Mouse (Mus musculus): ENCODE data around the gene Neb. TPM values are rescaled to one million over a fixed set of nuclear protein-coding genes. Genes with fewer than 3 reads are reported as not detected.
"Not testable (repeated sequence)": the region's sequence is repeated elsewhere in the genome, so short reads cannot be mapped to it uniquely, and the experiment has no call there.

Neb gene
- polyA plus RNA-seq, 1 experiment from 2014 or later = 1.1 TPM

DNA sequence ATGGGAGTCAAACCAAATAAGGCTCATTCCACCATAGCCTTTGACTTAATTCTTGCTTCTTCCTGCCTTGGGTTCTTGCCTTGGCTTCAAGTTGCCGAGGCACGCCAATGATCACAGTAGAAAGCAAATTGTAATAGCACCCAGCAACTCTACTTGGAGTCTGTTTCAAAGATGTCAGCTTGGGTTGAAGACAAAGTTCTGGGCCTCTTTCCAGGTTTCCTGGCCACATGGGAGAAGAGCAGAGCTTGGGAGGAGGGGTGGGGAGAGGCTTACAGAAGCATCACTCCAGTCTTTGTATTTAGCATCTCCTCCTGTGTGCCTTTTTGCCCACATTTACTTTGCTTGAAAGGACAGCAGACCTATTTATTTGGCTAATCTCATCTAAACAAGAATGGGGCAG is 244.9 kb downstream of the Neb start:
- Histone ChIP-seq H3K9me3 (no peaks in the 10 kb centered on the region), H3K36me3 (replicated peaks) (peaks cover 20% of the 10 kb centered on the region), H3K27me3 (no peaks in the 10 kb centered on the region), H3K4me1 (no peaks in the 10 kb centered on the region), H3K9ac (no peak overlapping the region), H3K4me2 (no peak overlapping the region), H3K4me3 (replicated peaks) (no peak overlapping the region), H3K27ac (no peak overlapping the region)
- no peak for ATAC-seq (ENCODE audit: low FRiP score)
- WGBS = 97% methylated on average over 2 of the region's 2 CpGs

DNA sequence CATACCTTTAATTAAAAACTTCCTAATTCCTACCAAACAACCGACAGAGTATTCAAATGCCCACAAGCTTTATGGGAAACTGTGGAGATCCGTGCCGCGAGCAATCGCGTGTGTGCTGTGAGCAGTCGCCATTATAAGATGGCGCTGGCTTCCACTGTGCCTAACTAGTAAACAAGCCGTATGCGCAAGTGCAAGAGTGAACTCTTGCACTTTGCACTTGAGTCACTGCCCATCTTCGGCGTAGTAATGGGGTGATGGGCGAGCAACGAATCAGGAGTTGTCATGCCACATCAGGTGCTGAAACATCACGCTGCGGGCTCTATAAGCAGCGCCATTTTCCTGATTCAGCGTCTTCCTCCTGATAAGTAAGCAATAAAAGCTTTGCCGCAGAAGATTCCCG is 246.9 kb downstream of the Neb start:
- not testable (repeated sequence) for H3K9ac ChIP-seq; H3K4me1 ChIP-seq; H3K27ac ChIP-seq; ATAC-seq (ENCODE audit: low FRiP score); H3K4me3 ChIP-seq (replicated peaks); H3K4me2 ChIP-seq; H3K27me3 ChIP-seq; H3K9me3 ChIP-seq
- 97% methylated on average over 20 of the region's 20 CpGs for WGBS
- peaks cover 20% of the 10 kb centered on the region for H3K36me3 ChIP-seq (replicated peaks)

DNA sequence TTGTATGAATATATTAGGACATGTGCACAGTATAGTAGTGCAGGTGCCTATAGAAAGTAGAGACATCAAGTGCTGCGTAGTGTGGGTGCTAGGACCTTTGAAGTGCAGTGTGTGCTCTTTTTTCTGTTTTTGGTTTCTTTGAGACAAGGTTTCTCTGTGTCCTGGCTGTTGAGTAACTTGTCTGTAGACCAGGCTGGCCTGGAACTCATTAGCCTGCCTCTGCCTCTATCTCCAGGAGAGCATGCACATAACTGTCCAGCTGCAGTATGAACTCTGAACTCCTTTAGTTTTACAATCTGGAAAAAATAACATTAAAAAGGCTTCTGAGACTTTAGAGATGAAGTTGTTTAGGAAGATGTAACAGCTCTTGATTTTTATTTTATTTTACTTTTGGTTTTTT is 264.2 kb downstream of the Neb start:
- 81% methylated on average over 1 of the region's 1 CpGs for WGBS
- Histone ChIP-seq H3K9me3 (no peaks in the 10 kb centered on the region), H3K27ac (no peak overlapping the region), H3K36me3 (replicated peaks) (peaks cover 74% of the 10 kb centered on the region), H3K4me1 (no peaks in the 10 kb centered on the region), H3K4me2 (no peak overlapping the region), H3K4me3 (replicated peaks) (no peak overlapping the region), H3K9ac (no peak overlapping the region), H3K27me3 (no peaks in the 10 kb centered on the region)
- no peak for ATAC-seq (ENCODE audit: low FRiP score)

Small RNAs within 50 kb of the gene (microRNA-seq; reads per million reads assigned to microRNA genes)
- gene Gm22095 = not detected

Other genes with a start within 250 kb of the Neb start
- gene Arl5a, start 46.4 kb upstream of the Neb start, polyA plus RNA-seq (2016; fragmentation: Nextera tagmentation; extraction: Ambion mirVana) = 67.8 and 72.3 TPM in 2 replicates